Mouse (Mus musculus): ENCODE data around the gene Pgbd1. TPM values are rescaled to one million over a fixed set of nuclear protein-coding genes. Genes with fewer than 3 reads are reported as not detected.

Pgbd1 gene
- polyA plus RNA-seq, 1 experiment from 2014 or later = 2.8 TPM

- no peak for ATAC-seq (ENCODE audit: low FRiP score, low read depth)
- Histone ChIP-seq H3K9ac (no peak overlapping the region), H3K27me3 (no peaks in the 10 kb centered on the region), H3K4me2 (no peak overlapping the region), H3K9me3 (no peaks in the 10 kb centered on the region), H3K4me3 (no peak overlapping the region), H3K36me3 (no peaks in the 10 kb centered on the region), H3K4me1 (replicated peaks) (no peaks in the 10 kb centered on the region), H3K27ac (replicated peaks) (no peak overlapping the region)
- WGBS = 94% methylated on average over 2 of the region's 2 CpGs
Observed at GRCm38 (mm10) chr13:21377773-21378172, 63.1 kb downstream of the Pgbd1 start.

GRCm38 (mm10) chr13:21372700-21373099 is 68.2 kb downstream of the Pgbd1 start:
- no peak for ATAC-seq (ENCODE audit: low FRiP score, low read depth)
- no peaks in the 10 kb centered on the region for H3K9me3 ChIP-seq
- no peaks in the 10 kb centered on the region for H3K4me1 ChIP-seq (replicated peaks)
- H3K9ac ChIP-seq = no peak overlapping the region
- H3K27ac ChIP-seq (replicated peaks) = no peak overlapping the region
- H3K36me3 ChIP-seq = peaks cover 28% of the 10 kb centered on the region
- H3K4me2 ChIP-seq = no peak overlapping the region
- WGBS = 95% methylated on average over 2 of the region's 2 CpGs
- H3K27me3 ChIP-seq = no peaks in the 10 kb centered on the region
- no peak overlapping the region for H3K4me3 ChIP-seq

MicroRNAs within 50 kb of the gene (microRNA counts, 519-probe panel; counts per million panel counts)
- microRNA mmu-miR-1896 = 3,372 counts per million, percentile 69 among the panel's probes with 10 or more counts

Small RNA genes within 50 kb of the gene (microRNA-seq; reads per million reads assigned to microRNA genes)
- gene Mir1896 (not detected), gene Mir6942 (not detected)

Other genes starting within 250 kb of the Pgbd1 start
- not detected in 2 replicates for gene Gpx5, start 148.3 kb downstream of the Pgbd1 start, polyA plus RNA-seq (2015; fragmentation: Nextera tagmentation; extraction: Ambion mirVana)
- 0.24 and 0.27 TPM in 2 replicates for gene Gpx6, start 128.9 kb downstream of the Pgbd1 start, polyA plus RNA-seq (2015; fragmentation: Nextera tagmentation; extraction: Ambion mirVana)
- gene Olfr1367, start 94.1 kb downstream of the Pgbd1 start, polyA plus RNA-seq (2015; fragmentation: Nextera tagmentation; extraction: Ambion mirVana) = not detected in 2 replicates
- gene Zscan12, start 78.2 kb downstream of the Pgbd1 start, polyA plus RNA-seq (2015; fragmentation: Nextera tagmentation; extraction: Ambion mirVana) = 11.0 and 12.7 TPM in 2 replicates
- 65.8 and 71.1 TPM in 2 replicates for gene Zkscan3, start 38.3 kb downstream of the Pgbd1 start, polyA plus RNA-seq (2015; fragmentation: Nextera tagmentation; extraction: Ambion mirVana)
- gene Zscan26, start 12.7 kb upstream of the Pgbd1 start, polyA plus RNA-seq (2015; fragmentation: Nextera tagmentation; extraction: Ambion mirVana) = 23.7 and 24.3 TPM in 2 replicates
- 3.8 and 4.1 TPM in 2 replicates for gene Nkapl, start 27.5 kb upstream of the Pgbd1 start, polyA plus RNA-seq (2015; fragmentation: Nextera tagmentation; extraction: Ambion mirVana)
- 8.1 and 10.5 TPM in 2 replicates for gene Zkscan4, start 37.8 kb upstream of the Pgbd1 start, polyA plus RNA-seq (2015; fragmentation: Nextera tagmentation; extraction: Ambion mirVana)
- not detected in 2 replicates for gene Gm10065, start 38.4 kb upstream of the Pgbd1 start, polyA plus RNA-seq (2015; fragmentation: Nextera tagmentation; extraction: Ambion mirVana)
- 0.39 and 0.55 TPM in 2 replicates for gene AK157302, start 54.2 kb upstream of the Pgbd1 start, polyA plus RNA-seq (2015; fragmentation: Nextera tagmentation; extraction: Ambion mirVana)
- 8.8 and 11.9 TPM in 2 replicates for gene Gm11273, start 60.4 kb upstream of the Pgbd1 start, polyA plus RNA-seq (2015; fragmentation: Nextera tagmentation; extraction: Ambion mirVana)
- gene Zkscan8, start 90.1 kb upstream of the Pgbd1 start, polyA plus RNA-seq (2015; fragmentation: Nextera tagmentation; extraction: Ambion mirVana) = 4.5 and 5.0 TPM in 2 replicates
- 0.06 and 0.25 TPM in 2 replicates for gene Olfr1366, start 101.8 kb upstream of the Pgbd1 start, polyA plus RNA-seq (2015; fragmentation: Nextera tagmentation; extraction: Ambion mirVana)
- gene Olfr1535, start 118.8 kb upstream of the Pgbd1 start, polyA plus RNA-seq (2015; fragmentation: Nextera tagmentation; extraction: Ambion mirVana) = 0.04 and 0.08 TPM in 2 replicates
- gene Olfr1364, start 140.7 kb upstream of the Pgbd1 start, polyA plus RNA-seq (2015; fragmentation: Nextera tagmentation; extraction: Ambion mirVana) = not detected in 2 replicates
- gene Olfr1362, start 173.0 kb upstream of the Pgbd1 start, polyA plus RNA-seq (2015; fragmentation: Nextera tagmentation; extraction: Ambion mirVana) = not detected in 2 replicates
- 0.04 TPM in 1 of 2 replicates, not detected in the other for gene Olfr11, start 201.5 kb upstream of the Pgbd1 start, polyA plus RNA-seq (2015; fragmentation: Nextera tagmentation; extraction: Ambion mirVana)
- not detected in 2 replicates for gene Olfr1361, start 222.3 kb upstream of the Pgbd1 start, polyA plus RNA-seq (2015; fragmentation: Nextera tagmentation; extraction: Ambion mirVana)
- not detected in 2 replicates for gene Olfr1360, start 236.3 kb upstream of the Pgbd1 start, polyA plus RNA-seq (2015; fragmentation: Nextera tagmentation; extraction: Ambion mirVana)